ENCODE assay signal across 23 mouse cellular contexts in genomic region chr11:111735446-111735845, GRCm38 (mm10).
DNase-seq lines count a peak whose midpoint lies in the region; ATAC-seq and TF ChIP-seq lines count a peak whose summit lies in the region.
"Had no signal": no experiment of that assay in that cellular context is flagged by ENCODE, and none has a peak within 500 bp of the region (broad histone marks: within the 10 kb centered on the region; RNA-seq: fewer than 3 reads in every experiment).

No protein-coding gene starts in this region.

- intact Hi-C loops in heart, postnatal 25 days (cut with DNase I), result no loop called here

- H3K4me2 ChIP-seq in kidney, postnatal 0 days (ENCODE audit: low read length), result no peak overlapping the region
- H3K4me2 ChIP-seq in kidney, embryonic 16.5 days (replicated peaks; ENCODE audit: low read depth, low read length), result no peak overlapping the region
- H3K4me2 ChIP-seq: embryonic facial prominence, embryonic 15.5 days; hindbrain, embryonic 12.5 days had no signal

- ATAC-seq in kidney, postnatal 0 days (replicated peaks; ENCODE audit: low FRiP score, low read depth), result no peak
- no peak for ATAC-seq in kidney, embryonic 16.5 days (ENCODE audit: low FRiP score, low TSS enrichment)
- ATAC-seq: CD4-positive, CD25-positive, alpha-beta regulatory T cell, adult 4 months; forebrain, embryonic 14.5 days; hindbrain, embryonic 16.5 days; inflammation-experienced regulatory T-cells, adult 6 months had no signal

- 0 out of 2 replicates have a peak, but pooled peaks cover 2% of the 10 kb centered on the region for H3K4me1 ChIP-seq in kidney, postnatal 0 days (replicated peaks; ENCODE audit: insufficient read depth, low read length)
- H3K4me1 ChIP-seq in kidney, embryonic 16.5 days (ENCODE audit: insufficient read depth, low read length), result no peaks in the 10 kb centered on the region
- H3K4me1 ChIP-seq: embryonic facial prominence, embryonic 15.5 days; forebrain, embryonic 10.5 days; hindbrain, embryonic 12.5 days had no signal

- no peak overlapping the region for H3K9ac ChIP-seq in kidney, postnatal 0 days (ENCODE audit: low read depth, low read length)
- no peak overlapping the region for H3K9ac ChIP-seq in kidney, embryonic 16.5 days (replicated peaks; ENCODE audit: low read length)
- H3K9ac ChIP-seq: embryonic facial prominence, embryonic 15.5 days; hindbrain, embryonic 12.5 days had no signal

- WGBS in kidney, postnatal 0 days, result 84% methylated on average over 1 of the region's 1 CpGs
- WGBS in kidney, embryonic 16.5 days, result 81% methylated on average over 1 of the region's 1 CpGs

- H3K27ac ChIP-seq in kidney, postnatal 0 days, result no peak overlapping the region
- no peak overlapping the region for H3K27ac ChIP-seq in kidney, embryonic 16.5 days (ENCODE audit: low read length)
- H3K27ac ChIP-seq: embryonic facial prominence, embryonic 15.5 days; forebrain, embryonic 10.5 days; gastrocnemius, adult 2 months; hindbrain, embryonic 12.5 days had no signal

- TF ChIP-seq CTCF in kidney, postnatal 0 days (IDR thresholded peaks at IDR 0.05; ENCODE audit: low read depth), result no peak

- no peaks in the 10 kb centered on the region for H3K36me3 ChIP-seq in kidney, postnatal 0 days (ENCODE audit: insufficient read depth, low read length)
- H3K36me3 ChIP-seq in kidney, embryonic 16.5 days (ENCODE audit: insufficient read depth, low read length), result no peaks in the 10 kb centered on the region
- H3K36me3 ChIP-seq: embryonic facial prominence, embryonic 15.5 days; forebrain, embryonic 10.5 days; G1E; hindbrain, embryonic 12.5 days had no signal

- H3K27me3 ChIP-seq in kidney, postnatal 0 days (ENCODE audit: insufficient read depth, low read length), result no peaks in the 10 kb centered on the region
- H3K27me3 ChIP-seq in kidney, embryonic 16.5 days (ENCODE audit: insufficient read depth, low read length), result no peaks in the 10 kb centered on the region
- H3K27me3 ChIP-seq: embryonic facial prominence, embryonic 15.5 days; hindbrain, embryonic 12.5 days had no signal

- H3K9me3 ChIP-seq in kidney, postnatal 0 days (replicated peaks; ENCODE audit: low read length), result no peaks in the 10 kb centered on the region
- H3K9me3 ChIP-seq in kidney, embryonic 16.5 days (ENCODE audit: low read length), result no peaks in the 10 kb centered on the region
- H3K9me3 ChIP-seq: embryonic facial prominence, embryonic 15.5 days; forebrain, embryonic 10.5 days; G1E; hindbrain, embryonic 12.5 days had no signal

- H3K4me3 ChIP-seq in kidney, postnatal 0 days (replicated peaks; ENCODE audit: low read depth, low read length), result no peak overlapping the region
- H3K4me3 ChIP-seq in kidney, embryonic 16.5 days (ENCODE audit: low read length), result no peak overlapping the region
- H3K4me3 ChIP-seq: embryonic facial prominence, embryonic 15.5 days; erythroblast, embryonic 14.5 days; forebrain, embryonic 10.5 days; gastrocnemius, adult 2 months; hindbrain, embryonic 12.5 days had no signal

- peak; percentile 11 for DNase-seq in gastrocnemius, postnatal 25 days
- DNase-seq in gastrocnemius, adult 8-10 months (ENCODE audit: low spot score in 2 of 2), result no peak
- DNase-seq in heart, adult 8-10 months (ENCODE audit: low spot score), result peak; percentile 16
- DNase-seq in heart, postnatal 25 days (ENCODE audit: low spot score), result no peak
- DNase-seq in kidney, postnatal 0 days (ENCODE audit: low spot score), result peak; percentile 67
- DNase-seq in adipocyte (ENCODE audit: low spot score), result peak; percentile 17
- DNase-seq: adrenal gland, postnatal 10 days; B cell, adult 2 months; cerebellum, adult 11 months; cerebellum, adult 8-10 months; cerebellum, postnatal 14 days; embryo, embryonic 11 days had no signal

Comparison
In these comparisons a context has a peak if more than half of its experiments do, and no peak if none do; other contexts are left out.
1. DNase-seq: peak in gastrocnemius, postnatal 25 days (single experiment), heart, adult 8-10 months (single experiment), kidney, postnatal 0 days (single experiment) and adipocyte (single experiment); none in gastrocnemius, adult 8-10 months (0 of 2) and heart, postnatal 25 days (single experiment).